Mouse (Mus musculus): ENCODE data around the gene Slc18b1.
A peak's percentile ranks its signal among the peaks of the same experiment; 100 is the strongest.

Slc18b1 gene

DNA sequence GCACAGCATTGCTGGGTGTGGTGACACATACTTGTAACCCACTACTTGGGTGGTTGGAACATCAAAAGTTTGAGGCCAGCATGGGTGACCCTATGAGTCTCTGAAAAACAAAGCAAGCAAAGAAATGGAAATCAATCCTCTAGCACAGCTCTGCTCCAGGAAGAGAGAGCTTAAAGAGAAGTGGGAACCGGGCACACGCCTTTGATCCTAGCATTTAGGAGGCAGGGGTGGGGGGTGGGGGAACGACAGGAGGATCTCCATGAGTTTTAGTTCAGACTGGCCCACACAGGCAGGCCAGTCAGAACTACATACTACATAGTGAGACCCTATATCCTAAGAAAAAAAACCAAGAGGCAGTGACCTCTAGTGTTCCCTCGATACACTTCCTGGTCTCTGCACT is 9.4 kb downstream of the Slc18b1 start:
- DNase-seq (ENCODE audit: low read depth, low spot score), result no peak

DNA sequence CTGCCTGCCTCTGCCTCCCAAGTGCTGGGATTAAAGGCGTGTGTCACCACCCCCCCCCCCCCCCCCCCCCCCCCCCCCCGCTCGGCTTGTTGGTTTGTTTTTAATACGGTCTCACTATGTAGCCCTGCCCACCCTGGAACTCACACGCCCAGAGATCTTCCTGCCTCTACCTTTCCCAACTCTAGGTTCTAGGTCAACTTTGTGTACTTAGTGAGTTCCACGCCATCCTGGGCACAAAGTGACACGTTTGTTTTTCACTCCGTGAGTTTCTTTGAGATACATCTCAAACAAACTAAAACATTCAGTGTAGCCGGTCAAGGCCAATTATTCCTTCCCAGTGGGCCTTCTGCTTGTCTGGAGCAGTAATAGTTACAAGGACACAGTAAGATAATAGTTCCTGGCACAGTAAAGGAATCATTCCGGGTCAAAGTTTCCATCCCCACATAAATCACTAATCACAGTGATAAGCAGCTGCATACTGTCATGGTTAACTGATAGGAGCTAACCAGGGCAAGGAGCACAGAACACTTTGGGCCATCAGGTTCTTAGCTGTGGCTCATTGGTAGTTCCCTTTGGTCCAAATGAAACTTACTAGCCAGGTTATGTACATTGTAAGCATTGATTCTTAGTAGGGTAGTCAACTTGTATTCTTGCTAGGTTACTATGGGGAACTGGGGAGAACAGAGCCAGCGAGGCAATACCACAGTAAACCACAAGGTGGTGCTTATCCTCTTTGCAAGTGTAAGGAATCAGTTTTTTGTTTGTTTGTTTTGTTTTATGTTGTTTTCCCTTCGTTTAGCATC is 15.1 kb downstream of the Slc18b1 start:
- DNase-seq (ENCODE audit: low read depth, low spot score), result no peak

DNA sequence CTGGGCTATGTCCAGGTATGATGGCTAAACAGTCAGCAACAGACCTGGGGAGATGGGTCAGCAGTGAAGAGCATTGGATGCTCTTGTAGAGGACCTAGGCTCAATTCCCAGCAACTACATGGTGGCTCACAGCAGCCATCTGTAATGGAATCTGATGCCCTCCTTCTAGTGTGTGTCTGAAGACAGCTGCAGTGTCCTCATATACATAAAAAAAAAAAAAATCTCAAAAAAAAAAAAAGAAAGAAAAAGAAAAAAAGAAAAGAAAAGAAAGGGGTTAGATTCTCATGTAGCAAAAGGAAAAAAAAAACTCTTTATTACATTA is 15.6 kb downstream of the Slc18b1 start:
- DNase-seq (ENCODE audit: low read depth, low spot score), result no peak

DNA sequence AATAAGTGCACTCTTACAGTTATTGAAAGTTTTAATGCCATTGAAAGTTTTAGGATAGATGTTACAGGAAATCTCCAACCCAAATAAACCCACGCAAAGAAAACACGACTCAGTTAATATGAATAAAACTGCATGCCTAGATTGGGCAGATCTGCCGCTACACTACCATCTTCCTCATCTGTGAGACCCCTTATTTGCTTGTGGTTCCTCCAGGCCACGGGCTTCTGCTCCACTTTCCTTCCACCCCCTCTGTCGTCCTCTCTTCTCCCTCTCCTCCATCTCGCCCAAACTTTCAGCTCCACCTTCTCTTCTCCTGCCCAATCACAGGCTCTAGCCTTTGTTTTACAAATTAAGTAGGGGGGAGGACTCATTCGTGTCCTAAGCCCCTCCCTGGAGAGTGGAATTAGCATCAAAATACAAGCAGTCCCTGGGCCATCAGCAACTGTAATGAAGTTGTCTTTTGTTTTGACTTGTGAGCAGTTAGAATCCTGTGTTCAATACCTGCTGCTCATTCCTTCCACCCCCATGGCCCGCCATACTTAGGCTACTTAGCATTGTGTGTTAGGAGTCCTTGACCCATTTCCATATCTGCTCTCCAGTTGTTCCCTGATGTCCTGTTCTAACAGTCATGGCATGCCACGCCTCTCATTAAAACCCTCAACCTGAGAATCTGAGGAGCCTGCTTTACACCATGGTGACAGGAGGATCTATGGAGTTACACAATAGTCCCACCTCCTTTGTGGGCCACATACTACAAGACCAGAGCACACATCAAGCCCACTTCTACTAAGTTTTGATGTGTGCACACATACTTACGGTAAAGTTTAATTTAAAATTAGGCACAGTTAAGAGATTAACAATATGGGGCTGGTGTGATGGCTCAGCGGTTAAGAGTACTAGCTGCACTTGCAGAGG is 16.3 kb downstream of the Slc18b1 start:
- DNase-seq (ENCODE audit: low read depth, low spot score), result no peak

DNA sequence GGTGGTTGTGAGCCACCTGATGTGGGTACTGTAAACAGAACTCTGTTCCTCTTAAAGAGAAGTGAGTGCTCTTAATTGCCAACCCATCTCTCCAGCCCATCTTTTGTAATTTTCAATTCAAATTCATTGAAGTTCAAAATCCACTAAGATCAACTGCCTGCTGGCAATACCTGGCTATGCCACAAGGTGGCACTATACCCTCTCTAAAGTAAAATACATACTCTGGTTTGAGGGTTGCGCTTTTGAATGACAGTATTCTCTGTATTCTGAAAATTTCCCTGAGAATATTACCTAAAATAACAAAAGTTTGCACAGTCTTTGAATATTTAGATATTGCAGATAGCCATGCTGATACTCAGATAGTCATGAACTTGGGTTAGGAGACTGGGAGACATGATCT is 18.4 kb downstream of the Slc18b1 start:
- peak; percentile 37 for DNase-seq (ENCODE audit: low read depth, low spot score)

DNA sequence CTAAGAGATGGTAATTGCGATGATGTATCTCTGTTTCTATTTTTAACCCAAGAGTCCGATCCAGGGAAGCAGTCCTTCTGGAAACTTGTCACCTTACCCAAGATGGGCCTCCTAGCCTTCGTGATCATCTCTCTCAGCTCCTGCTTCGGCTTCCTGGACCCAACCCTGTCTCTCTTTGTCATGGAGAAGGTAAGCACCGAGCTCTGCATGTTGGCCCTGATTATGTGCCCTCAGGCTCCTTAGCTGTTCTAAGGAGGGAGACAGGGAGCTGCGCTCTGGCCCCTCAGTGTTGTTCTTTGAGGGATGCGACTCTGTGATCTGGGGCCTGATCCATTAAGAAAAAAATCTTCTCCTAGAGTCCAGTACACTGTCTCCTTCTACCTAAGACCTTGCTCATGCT is 19.5 kb downstream of the Slc18b1 start:
- DNase-seq (ENCODE audit: low read depth, low spot score), result no peak

DNA sequence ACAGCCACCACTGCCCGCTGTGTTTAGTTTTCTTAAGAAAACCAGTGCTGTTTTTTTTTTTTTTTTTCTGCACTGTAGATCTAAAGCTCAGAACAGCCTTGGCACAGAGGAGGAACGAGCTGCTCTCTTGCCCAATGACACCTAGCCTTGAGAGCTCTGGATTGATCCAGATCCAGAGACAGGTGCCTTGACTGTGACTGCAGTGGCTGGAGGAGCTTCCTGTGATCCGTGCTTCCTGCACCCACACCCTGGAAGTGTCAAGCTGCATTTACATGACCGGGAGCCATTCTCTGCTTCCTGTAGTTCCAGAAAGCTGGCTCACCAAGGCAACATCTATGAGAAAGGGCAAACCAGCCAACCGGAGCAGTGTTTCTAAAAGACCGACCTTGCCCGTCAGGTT is 29.7 kb downstream of the Slc18b1 start:
- no peak for DNase-seq (ENCODE audit: low read depth, low spot score)

DNA sequence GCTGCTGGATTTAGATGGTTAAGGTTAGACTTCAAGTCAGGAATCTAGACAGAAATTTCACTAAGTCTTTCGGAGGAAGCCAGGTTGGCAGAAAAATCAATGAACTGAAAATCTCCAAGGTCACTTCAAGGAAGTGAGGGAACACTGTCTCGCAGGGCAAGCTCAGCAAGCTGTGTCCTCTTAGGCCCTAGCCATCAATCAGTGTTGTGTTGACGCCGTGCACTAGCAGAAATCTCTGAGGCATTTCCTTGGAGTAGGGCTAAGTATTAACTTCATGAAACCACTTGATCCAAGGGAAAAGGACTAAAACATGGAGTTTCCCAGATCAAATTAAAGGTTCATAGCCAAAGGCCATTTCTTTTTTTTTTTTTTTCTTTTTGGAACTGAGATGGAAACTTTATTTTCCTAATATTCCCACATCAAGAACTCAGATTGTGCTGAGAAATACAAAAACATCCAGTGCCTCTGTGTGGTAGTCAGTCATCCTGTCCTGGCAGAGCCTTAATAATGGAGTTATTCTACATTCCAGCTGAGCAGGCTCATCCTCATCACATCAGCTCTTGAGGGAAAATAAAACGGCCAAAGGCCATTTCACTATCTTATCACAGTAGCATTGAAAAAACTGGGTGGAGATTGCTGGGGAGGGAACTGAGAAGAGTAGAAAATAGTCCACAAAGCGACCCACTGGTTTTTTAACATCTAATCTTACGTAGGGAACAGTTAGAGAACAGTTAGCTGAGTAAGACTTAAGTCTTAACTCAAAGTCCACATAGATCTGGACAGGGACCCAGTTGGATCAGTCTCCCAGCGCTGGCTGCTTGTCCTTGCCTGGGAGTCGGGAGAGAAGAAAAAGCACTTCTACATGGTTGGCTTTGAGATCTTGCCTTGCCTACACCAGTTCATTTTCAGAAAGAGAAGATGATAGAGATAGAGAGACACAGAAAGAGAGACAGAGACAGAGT is 39.5 kb downstream of the Slc18b1 start:
- DNase-seq (ENCODE audit: low read depth, low spot score), result no peak

DNA sequence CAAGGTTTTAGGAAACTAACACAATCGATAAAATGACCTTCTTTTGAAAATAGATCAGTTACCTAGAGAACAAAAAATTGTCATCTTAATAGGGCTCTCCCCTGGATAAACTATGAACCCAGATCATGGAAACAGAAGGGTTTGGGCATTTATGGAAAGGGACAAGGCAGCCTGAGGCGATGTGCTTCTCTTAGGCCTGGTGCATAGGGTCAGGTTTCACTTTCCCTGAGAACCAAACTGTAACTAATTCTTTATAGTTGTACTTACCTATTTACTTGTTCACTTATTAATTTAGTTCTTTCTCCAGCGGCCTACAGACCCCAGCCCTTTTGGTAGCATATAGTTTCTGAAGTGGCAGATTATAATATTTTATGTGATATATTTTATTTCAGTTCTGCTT is 40.3 kb downstream of the Slc18b1 start:
- DNase-seq (ENCODE audit: low read depth, low spot score), result no peak

DNA sequence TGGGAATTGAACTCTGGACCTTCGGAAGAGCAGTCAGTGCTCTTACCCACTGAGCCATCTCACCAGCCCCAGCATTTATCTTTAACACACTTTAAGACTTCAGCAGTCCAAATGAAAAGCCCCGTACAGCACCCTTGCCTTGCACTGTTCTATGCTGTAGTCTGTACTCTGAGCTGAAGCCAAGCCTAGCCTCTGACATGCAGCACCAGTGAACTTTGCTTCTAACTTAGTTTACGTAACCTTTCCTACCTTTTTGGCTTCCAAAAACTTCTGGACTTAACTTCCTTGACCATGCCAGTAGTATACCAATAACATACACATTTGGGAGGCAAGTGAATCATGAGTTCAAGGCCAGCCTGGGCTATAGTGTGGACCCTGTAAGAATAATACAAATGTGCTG is 42.1 kb downstream of the Slc18b1 start:
- no peak for DNase-seq (ENCODE audit: low read depth, low spot score)

DNA sequence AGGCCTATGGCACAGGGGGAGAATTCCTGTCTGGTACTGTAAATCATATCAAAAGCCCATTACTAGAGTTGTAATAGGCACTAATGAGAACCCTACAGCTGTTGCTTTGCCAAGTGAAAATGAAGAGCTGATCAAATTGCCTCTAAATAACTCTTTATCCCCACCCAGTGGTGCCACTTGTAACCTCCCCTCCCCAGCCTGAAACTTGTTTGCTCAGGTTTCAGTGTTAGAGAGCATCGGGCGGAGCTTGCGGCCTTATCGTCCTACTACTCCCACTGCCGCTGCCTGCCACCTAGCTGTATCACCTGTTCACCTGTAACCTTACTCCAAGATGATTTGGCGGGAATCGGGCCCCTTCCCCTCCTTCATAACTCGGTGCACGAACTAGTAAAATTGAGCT is 42.6 kb downstream of the Slc18b1 start:
- no peak for DNase-seq (ENCODE audit: low read depth, low spot score)

DNA sequence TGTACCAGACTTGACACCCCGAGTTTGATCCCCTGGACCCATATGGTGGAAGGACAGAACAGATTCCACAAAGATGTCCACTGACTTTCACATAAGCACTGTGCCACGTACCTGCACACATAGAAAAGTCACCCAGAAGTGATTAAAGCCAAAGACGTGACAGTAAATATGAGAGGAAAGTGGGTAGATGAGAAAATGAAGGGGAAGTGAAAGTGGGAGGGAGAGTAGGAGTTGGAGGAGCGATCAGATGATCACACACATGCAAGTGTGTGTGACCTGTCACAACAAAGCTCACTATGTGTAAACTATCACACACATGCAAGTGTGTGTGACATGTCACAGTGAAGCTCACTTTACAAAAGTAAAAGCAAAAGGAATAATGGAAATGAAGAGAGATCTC is 43.7 kb downstream of the Slc18b1 start:
- no peak for DNase-seq (ENCODE audit: low read depth, low spot score)

DNA sequence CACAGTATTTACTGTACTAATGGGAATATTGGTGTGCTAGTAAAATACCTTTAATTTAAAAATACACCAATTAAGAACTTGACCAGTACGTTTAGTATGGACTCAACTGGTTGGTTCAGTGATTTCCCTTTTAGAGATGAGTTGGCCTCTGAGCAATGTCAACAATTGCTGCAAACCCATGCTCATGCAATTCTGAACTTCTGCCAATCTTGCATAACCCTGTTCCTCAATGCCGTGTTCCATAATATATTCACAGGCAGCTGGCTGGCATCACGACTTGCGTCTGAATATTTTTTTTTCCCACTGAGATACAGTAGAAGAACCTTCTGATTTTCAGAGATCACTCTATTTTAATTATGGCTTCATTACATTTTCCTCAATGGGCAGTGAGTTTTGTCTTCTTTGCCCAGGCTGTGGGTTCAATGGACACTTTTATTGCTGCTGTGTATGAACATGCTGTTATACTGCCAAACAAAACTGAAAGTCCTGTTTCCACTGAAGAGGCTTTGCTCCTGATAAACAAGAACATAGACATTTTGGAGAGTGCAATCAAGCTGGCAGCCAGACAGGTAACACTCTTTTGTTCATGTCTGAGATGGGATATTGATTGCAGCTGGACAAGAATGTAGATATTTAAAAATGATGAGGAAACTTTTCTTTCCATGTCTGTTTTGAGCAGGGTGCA is 54.6 kb downstream of the Slc18b1 start, which contains the start of gene Vnn3:
Gene Vnn3, plus strand, starts transcription at position 235 of the 685 bp plus-strand sequence.
- DNase-seq (ENCODE audit: low read depth, low spot score), result peak; percentile 11

DNA sequence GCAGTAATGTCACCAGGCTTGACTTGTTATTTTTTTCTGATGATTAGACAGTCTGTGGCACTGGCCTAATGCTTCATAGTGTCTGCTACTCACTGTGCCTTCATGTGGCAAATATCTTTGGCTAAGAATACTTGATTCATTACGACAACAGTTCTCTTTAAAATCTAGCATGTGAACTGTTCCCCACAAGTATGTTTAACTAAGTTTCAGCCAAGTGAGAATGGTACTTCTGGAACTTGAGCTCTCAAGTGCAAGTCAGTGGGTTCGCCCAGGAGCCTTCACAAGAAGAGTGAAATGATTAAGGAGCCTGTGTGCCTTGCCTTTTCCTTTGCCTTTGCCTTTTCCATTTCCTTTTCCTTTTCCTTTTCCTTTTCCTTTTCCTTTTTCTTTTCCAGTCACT is 55.3 kb downstream of the Slc18b1 start:
- no peak for DNase-seq (ENCODE audit: low read depth, low spot score)

DNA sequence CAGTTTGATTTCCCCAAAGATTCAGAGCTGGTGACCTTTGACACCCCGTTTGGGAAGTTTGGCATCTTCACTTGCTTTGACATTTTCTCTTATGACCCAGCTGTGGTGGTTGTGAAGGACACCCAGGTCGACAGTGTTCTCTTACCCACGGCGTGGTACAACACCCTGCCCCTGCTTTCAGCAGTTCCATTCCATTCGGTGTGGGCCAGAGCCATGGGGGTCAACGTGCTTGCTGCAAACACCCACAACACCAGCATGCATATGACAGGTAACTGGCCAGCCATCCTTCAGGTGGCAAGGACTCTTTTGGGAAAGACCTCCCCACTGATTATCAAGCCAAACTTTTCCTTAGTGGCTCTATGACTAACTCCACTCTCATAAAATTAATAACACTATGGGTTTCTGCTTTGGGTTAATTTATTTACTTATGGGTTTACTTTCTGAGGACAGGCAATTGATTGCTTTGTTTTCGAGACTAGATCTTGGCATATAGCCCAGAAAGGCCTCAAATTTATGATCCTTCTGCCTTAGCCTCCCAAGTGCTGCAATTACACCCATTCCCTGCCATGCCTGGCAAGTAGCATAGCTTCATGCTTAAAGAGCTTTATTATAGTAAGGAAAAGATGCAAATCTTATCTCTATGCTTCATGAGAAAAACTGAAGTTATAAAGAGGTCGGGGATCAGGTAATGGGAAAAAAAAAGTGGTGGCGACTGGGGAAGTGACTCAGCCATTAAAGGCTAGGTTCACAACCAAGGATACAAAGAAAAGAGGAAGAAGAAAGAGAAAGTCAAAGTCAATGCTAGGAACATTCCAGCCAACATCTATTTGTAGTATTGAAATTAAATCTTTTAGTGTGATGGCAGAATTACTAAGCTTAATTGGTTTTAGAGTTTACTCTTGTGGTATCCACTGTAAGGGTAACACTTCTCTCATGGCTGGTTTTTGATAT is 67.9 kb downstream of the Slc18b1 start:
- DNase-seq (ENCODE audit: low read depth, low spot score), result no peak
